Mouse (Mus musculus) kidney, embryonic 15.5 days (tissue): Measurements from ENCODE around the gene Ccdc130. TPM values are rescaled to one million over a fixed set of nuclear protein-coding genes. Genes with fewer than 3 reads are reported as not detected.
"Not testable (repeated sequence)": the region's sequence is repeated elsewhere in the genome, so short reads cannot be mapped to it uniquely, and the experiment has no call there.

Source experiments
- ATAC-seq: fragments of 200-750 bp; cut with Nextera tagmentation; replicated peaks from 2 replicates; pipeline ENCODE4 v1.8.0; 2017; ENCODE audit warnings: moderate TSS enrichment; ENCODE audit not compliant: low FRiP score
- H3K27ac ChIP-seq: fragments of 300-500 bp; sonication (generic); 2 replicates; pipeline ENCODE4 v1.5.1; 2015; ENCODE audit warnings: mild to moderate bottlenecking, inconsistent platforms
- H3K27me3 ChIP-seq: fragments of 300-500 bp; sonication (generic); 2 replicates; pipeline ENCODE4 v1.6.1; 2015; ENCODE audit warnings: inconsistent platforms
- H3K36me3 ChIP-seq: fragments of 300-500 bp; sonication (generic); 2 replicates; pipeline ENCODE4 v1.6.1; 2015; ENCODE audit warnings: inconsistent platforms
- H3K4me1 ChIP-seq: fragments of 300-500 bp; sonication (generic); 2 replicates; pipeline ENCODE4 v1.6.1; 2015; ENCODE audit warnings: inconsistent platforms
- H3K4me2 ChIP-seq: fragments of 300-500 bp; sonication (generic); 2 replicates; pipeline ENCODE4 v1.6.1; 2015; ENCODE audit warnings: moderate library complexity, mild to moderate bottlenecking, inconsistent platforms
- H3K4me3 ChIP-seq: fragments of 300-500 bp; sonication (generic); replicated peaks from 2 replicates; pipeline ENCODE4 v1.5.1; 2015; ENCODE audit warnings: mild to moderate bottlenecking, inconsistent platforms
- H3K9ac ChIP-seq: fragments of 300-500 bp; sonication (generic); 2 replicates; pipeline ENCODE4 v1.6.1; 2015; ENCODE audit warnings: mild to moderate bottlenecking, inconsistent platforms
- H3K9me3 ChIP-seq: fragments of 300-500 bp; sonication (generic); replicated peaks from 2 replicates; pipeline ENCODE4 v1.6.1; 2016; ENCODE audit warnings: inconsistent platforms
- WGBS: fragments of 180-500 bp; shearing (Covaris S2); methylation state at CpG from one replicate; pipeline ENCODE4 v1.1.7; 2015; ENCODE audit warnings: mixed read lengths; 5-methylcytosine and 5-hydroxymethylcytosine counted together
- polyA plus RNA-seq: library from polyadenylated mRNA; unstranded; fragments of >200 nt; fragmentation: Nextera tagmentation; extraction: Ambion mirVana; gene quantifications from 2 replicates; pipeline ENCODE4 v1.2.1, GENCODE M21; 2015

Ccdc130 gene
- polyA plus RNA-seq = 23.0 and 25.9 TPM in 2 replicates

DNA sequence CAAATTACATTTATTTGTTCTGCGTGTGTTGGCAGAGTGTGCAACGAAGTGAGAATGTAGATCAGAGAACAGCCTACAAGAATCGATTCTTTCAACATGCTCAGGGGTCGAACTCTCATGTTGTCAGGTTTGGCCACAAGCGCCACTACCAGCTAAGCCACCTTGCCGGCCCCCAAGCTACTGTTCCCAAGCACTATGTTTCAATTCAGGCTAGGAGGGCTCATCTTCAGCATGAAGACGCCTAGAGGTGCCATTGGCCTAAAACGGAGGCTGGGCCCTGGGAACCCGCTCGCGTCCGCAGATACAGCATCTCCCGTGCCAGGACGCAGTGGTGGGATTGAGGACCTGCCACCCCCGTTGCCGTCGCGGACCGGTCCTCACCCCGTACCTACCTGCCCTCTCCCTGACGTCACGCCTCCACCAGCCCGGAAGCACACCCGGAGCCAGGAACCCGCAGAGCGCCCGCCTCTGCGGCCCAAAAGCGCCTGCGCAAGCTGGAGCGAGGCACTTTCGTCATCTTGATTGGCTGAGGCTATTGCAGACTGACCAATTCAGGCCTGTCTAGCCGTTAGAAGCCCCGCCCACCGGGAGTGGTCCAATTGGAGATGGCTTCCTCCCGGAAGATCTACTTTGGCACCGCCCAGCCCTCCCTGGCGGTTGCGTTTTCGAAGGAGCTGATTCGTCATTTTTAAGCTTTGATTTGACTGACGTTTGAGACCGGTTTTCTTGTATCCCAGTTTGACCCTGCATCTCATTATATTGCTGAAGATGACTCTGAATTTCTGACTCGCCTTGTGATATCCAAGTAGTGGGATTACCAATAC is at the start of gene Ccdc130:
Ccdc130 (minus strand) TSS at position 431 of the 824 bp plus-strand sequence.
- peak within 1 kb of the TSS; percentile 65 for H3K4me2 ChIP-seq
- WGBS = under 1% methylated on average over 44 of the region's 44 CpGs

DNA sequence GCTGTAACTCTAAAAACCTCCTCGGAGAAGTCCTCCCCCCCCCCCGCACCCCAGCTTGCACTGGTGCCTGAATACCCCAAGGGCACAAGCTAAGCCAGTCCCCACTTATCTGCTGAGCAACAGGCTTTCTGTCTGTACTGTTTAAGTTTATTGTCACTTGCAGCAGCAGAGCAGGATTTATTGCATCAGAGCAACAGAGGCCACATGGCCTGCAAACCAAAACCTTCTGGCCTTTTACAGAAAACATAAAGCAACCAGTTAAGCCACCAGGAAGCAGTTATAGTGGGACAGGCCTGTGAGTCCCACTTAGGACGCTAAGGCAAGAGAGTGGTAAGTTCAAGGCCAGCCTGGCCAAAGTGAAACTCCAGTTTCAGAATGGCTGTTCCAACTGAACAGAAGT is 38.2 kb upstream of the Ccdc130 start:
- WGBS = 38% methylated on average over 3 of the region's 3 CpGs
- Histone ChIP-seq H3K9me3 (no peaks in the 10 kb centered on the region), H3K27ac (no peak overlapping the region), H3K4me3 (no peak overlapping the region), H3K36me3 (no peaks in the 10 kb centered on the region), H3K27me3 (no peaks in the 10 kb centered on the region), H3K4me2 (no peak overlapping the region), H3K9ac (no peak overlapping the region), H3K4me1 (no peaks in the 10 kb centered on the region)
- no peak for ATAC-seq

More for the DNA sequence above, at the start of gene Ccdc130:
- ATAC-seq = peak; percentile 100
- Histone ChIP-seq H3K4me1 (peaks cover 9% of the 10 kb centered on the region), H3K9me3 (no peaks in the 10 kb centered on the region), H3K4me3 (peak within 1 kb of the TSS; percentile 81), H3K27me3 (no peaks in the 10 kb centered on the region; the same call in 1 of the 2 replicates), H3K36me3 (peaks cover 26% of the 10 kb centered on the region), H3K9ac (peak within 1 kb of the TSS; percentile 81), H3K27ac (peak within 1 kb of the TSS; percentile 63; the same call in 1 of the 2 replicates)

DNA sequence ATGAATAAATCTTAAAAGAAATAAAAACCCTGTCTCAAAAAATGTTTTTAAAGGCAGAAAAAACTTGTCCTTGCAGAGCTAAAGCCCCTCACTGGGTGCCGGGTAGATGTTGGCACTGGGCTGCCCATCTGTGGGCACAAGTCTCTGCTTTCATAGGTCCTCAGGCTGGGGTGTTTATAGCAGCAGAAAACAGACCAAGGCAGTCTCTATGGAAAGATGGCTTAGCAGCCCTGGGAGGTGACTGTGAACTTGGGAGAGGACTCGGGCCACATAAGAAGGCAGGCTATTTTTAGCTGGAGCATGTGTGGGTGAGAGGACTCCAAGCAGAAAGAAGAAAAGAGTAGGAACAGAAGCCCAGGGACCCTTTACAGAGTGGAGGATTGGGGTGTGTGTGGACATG is 33.8 kb upstream of the Ccdc130 start:
- Histone ChIP-seq H3K27me3 (no peaks in the 10 kb centered on the region), H3K4me1 (no peaks in the 10 kb centered on the region), H3K9ac (no peak overlapping the region), H3K27ac (no peak overlapping the region), H3K4me3 (no peak overlapping the region), H3K4me2 (no peak overlapping the region), H3K9me3 (0 out of 2 replicates have a peak, but pooled peaks cover 2% of the 10 kb centered on the region), H3K36me3 (no peaks in the 10 kb centered on the region)
- WGBS = 75% methylated on average over 2 of the region's 2 CpGs
- no peak for ATAC-seq

DNA sequence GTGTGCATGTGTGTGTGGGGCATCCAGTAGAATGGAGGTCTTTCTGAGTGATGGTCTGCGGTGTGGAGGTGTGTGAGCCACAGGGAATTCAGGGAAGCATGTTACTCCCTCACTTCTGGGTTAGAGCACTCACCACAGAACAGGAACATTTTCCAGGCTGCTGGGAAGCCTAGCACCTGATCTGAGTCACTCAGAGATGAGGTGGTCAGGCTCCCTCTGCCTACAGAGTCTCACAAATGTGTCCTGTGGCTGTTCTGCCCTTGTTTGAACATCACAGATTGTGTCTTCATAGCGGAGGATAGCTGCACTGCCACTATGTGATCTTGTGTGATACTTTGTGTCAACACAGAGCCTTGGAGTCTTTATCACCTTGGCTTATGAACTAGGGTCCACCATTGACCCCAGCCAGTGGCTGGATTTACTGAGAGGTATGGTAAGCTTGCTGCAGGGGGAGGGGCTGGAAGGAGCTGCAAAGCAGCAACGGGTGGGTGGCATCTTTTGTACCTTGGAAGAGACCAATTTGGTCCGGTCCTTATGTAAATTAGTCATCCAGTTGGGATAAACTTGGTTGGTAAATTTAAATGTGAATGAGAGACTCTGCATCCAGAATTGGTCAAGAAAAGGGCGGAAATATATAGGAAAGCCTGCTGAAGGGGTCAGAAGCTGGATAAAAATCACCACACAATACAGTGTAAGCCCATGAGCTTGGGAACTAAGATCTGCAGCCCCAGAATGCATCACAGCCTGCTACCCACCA is 27.0 kb upstream of the Ccdc130 start:
- H3K9me3 ChIP-seq = 0 out of 2 replicates have a peak, but pooled peaks cover 2% of the 10 kb centered on the region
- H3K4me2 ChIP-seq = no peak overlapping the region
- no peaks in the 10 kb centered on the region for H3K27me3 ChIP-seq
- ATAC-seq = no peak
- H3K27ac ChIP-seq = no peak overlapping the region
- no peak overlapping the region for H3K4me3 ChIP-seq
- WGBS = 79% methylated on average over 5 of the region's 5 CpGs
- no peak overlapping the region for H3K9ac ChIP-seq
- no peaks in the 10 kb centered on the region for H3K36me3 ChIP-seq
- no peaks in the 10 kb centered on the region for H3K4me1 ChIP-seq

DNA sequence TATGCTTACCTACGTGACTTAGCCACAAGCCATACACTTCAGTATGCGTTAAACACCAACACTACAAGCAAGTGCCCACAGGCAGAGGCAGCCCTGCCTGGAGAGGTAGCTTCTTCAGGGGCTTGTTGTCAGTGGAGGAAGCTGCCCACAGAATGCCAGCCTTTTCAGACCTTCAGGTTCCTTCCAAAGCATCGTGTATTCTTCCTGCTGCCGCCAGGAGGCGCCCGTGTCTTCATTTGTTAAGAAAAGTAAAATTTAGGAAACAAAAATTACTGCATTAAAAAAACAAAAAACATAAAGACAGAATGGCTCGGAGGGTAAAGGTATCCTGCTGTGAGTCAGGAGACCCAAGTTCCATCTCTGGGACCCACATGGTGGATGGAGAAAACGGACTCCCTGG is 21.5 kb upstream of the Ccdc130 start:
- Histone ChIP-seq H3K27ac (no peak overlapping the region), H3K4me1 (no peaks in the 10 kb centered on the region), H3K4me2 (no peak overlapping the region), H3K36me3 (no peaks in the 10 kb centered on the region), H3K9ac (no peak overlapping the region), H3K4me3 (no peak overlapping the region), H3K9me3 (no peaks in the 10 kb centered on the region), H3K27me3 (no peaks in the 10 kb centered on the region)
- no peak for ATAC-seq
- 23% methylated on average over 8 of the region's 8 CpGs for WGBS

DNA sequence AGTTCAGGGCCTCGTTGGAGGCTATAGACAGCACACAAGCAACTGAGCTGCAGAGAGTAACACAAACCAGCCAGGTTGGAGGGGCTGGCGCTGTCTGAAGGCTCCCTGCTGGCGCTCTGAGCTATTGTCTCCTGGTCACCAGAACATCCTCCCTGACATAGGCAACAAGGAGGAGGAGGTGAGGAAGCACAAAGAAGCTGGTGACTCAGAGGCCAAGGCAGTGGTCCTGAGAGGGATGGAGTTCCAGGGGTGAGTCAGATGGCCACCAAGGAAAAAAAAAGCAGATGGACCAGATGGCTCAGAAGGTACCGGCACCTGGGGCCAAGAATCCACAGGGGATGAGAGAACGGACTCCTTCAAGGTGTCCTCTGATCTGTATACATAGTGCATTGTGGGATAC is 20.9 kb upstream of the Ccdc130 start:
- no peaks in the 10 kb centered on the region for H3K27me3 ChIP-seq
- H3K27ac ChIP-seq = no peak overlapping the region
- no peaks in the 10 kb centered on the region for H3K36me3 ChIP-seq
- H3K4me1 ChIP-seq = no peaks in the 10 kb centered on the region
- H3K9me3 ChIP-seq = no peaks in the 10 kb centered on the region
- no peak overlapping the region for H3K4me3 ChIP-seq
- ATAC-seq = no peak
- H3K9ac ChIP-seq = no peak overlapping the region
- H3K4me2 ChIP-seq = no peak overlapping the region
- 85% methylated on average over 5 of the region's 5 CpGs for WGBS

DNA sequence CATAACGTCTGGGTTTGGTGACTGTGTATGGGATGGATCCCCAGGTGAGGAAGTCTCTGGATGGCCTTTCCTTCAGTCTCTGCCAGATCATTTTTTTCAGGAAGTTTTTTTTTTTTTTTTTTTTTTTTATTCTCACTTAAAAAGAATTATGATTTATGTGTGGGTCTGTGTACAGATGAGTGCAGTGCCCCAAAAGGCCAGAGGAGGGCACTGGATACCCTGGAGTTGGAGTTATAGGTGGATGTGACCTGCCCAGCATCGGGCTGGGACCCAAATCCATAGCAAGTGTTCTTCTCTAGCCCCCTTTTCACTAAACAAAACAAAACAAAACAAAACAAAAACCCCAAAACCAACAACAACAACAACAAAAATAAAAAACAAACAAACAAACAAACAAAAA is 18.7 kb upstream of the Ccdc130 start:
- H3K9ac ChIP-seq = no peak overlapping the region
- H3K4me2 ChIP-seq = no peak overlapping the region
- no peaks in the 10 kb centered on the region for H3K36me3 ChIP-seq
- peaks cover 13% of the 10 kb centered on the region for H3K4me1 ChIP-seq
- 59% methylated on average over 2 of the region's 2 CpGs for WGBS
- H3K4me3 ChIP-seq = no peak overlapping the region
- H3K9me3 ChIP-seq = no peaks in the 10 kb centered on the region
- no peaks in the 10 kb centered on the region for H3K27me3 ChIP-seq
- ATAC-seq = no peak
- H3K27ac ChIP-seq = no peak overlapping the region

DNA sequence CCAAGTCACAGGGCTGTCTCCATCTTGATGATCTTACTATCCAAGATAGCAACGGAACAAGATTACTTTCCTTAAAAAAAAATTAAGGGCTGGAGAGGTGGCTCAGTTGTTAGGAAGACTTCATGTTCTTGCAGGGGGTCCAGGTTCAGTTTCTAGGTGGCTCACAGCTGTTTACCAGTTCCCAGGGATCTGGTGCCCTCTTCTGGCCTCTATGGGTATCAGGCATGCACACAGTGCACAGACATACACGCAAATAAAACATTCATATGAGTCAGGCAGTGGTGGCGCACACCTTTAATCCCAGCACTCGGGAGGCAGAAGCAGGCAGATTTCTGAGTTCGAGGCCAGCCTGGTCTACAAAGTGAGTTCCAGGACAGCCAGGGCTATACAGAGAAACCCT is 15.5 kb upstream of the Ccdc130 start:
- ATAC-seq, H3K9ac ChIP-seq, H3K27me3 ChIP-seq, H3K36me3 ChIP-seq, H3K4me3 ChIP-seq, H3K4me2 ChIP-seq, H3K9me3 ChIP-seq: not testable (repeated sequence)
- 60% methylated on average over 5 of the region's 5 CpGs for WGBS
- Histone ChIP-seq H3K4me1 (peaks cover 17% of the 10 kb centered on the region), H3K27ac (0 out of 2 replicates have a peak overlapping the region, but pooled peaks have one; percentile 77)

DNA sequence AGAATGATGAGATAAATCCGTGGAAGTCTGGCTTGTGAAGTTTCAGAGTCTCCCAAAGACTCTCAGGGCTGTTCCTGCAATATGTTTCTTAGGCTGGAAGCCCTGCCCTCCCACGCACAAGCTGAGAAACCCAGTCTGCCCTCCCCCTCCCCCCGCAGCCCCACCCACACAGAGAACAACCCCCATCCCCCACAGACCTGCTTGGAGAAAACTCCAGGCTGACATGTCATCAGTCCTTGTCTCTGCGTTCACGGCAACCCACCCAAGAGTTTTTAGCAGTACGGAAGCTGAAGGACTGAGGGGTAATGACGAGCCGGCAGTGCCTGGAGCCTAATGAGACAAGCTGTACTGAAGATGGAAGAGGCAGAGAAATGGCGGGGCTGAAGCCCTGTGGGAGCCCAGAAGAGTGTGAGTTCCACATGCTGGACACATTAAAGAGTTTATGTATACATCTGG is 14.5 kb upstream of the Ccdc130 start:
- H3K36me3 ChIP-seq = no peaks in the 10 kb centered on the region
- H3K27ac ChIP-seq = peak overlapping the region; percentile 77
- 0 out of 2 replicates have a peak overlapping the region, but pooled peaks have one; percentile 7 for H3K9ac ChIP-seq
- H3K4me1 ChIP-seq = peaks cover 17% of the 10 kb centered on the region
- H3K4me2 ChIP-seq = peak overlapping the region; percentile 53
- H3K9me3 ChIP-seq = no peaks in the 10 kb centered on the region
- WGBS = 10% methylated on average over 9 of the region's 9 CpGs
- H3K4me3 ChIP-seq = peak overlapping the region; percentile 34
- H3K27me3 ChIP-seq = no peaks in the 10 kb centered on the region
- ATAC-seq = peak; percentile 40

DNA sequence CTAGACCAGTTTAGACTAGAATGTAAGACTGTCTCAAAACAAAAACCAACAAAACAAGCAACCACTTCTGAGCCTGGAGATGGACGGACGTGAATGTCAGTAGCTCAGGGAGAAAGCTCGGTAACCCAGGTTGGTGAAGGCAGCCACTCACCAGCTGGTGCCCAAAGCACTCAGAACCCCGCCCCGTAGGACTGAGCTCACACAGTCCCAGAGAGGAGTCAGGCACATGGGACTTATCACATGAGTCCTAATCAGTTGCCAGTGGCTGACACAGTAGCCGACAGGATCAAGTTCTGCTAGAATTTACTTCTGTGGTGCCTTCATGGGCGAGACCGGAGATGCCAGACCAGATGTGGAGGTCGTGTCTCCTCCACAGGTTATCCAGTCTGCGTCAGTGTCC is 10.6 kb upstream of the Ccdc130 start:
- no peaks in the 10 kb centered on the region for H3K36me3 ChIP-seq
- H3K4me3 ChIP-seq = no peak overlapping the region
- 68% methylated on average over 10 of the region's 10 CpGs for WGBS
- H3K4me2 ChIP-seq = no peak overlapping the region
- H3K27ac ChIP-seq = no peak overlapping the region
- no peaks in the 10 kb centered on the region for H3K27me3 ChIP-seq
- no peak for ATAC-seq
- no peak overlapping the region for H3K9ac ChIP-seq
- no peaks in the 10 kb centered on the region for H3K9me3 ChIP-seq
- H3K4me1 ChIP-seq = peaks cover 25% of the 10 kb centered on the region

DNA sequence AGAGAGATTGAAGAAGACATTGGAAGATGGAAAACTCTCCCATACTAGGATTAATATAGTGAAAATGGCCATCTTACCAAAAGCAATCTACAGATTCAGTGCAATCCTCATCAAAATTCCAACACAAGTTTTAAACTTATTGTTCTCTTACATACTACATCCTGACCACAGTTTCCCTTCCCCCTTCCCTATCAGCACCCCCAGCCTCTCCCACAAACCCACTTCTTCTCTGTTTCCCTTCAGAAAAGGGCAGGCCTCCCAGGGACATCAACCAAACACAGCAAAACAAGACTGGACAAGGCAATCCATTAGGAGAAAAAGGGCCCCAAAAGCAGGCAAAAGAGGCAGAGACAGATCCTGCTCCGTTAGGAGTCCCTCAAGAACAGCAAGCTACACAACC is 6.3 kb upstream of the Ccdc130 start:
- Histone ChIP-seq H3K4me2 (no peak overlapping the region), H3K27ac (no peak overlapping the region), H3K9me3 (no peaks in the 10 kb centered on the region), H3K9ac (no peak overlapping the region), H3K4me1 (peaks cover 8% of the 10 kb centered on the region; the same call in 1 of the 2 replicates), H3K27me3 (no peaks in the 10 kb centered on the region; the same call in 1 of the 2 replicates), H3K4me3 (no peak overlapping the region), H3K36me3 (no peaks in the 10 kb centered on the region)
- no peak for ATAC-seq
- 71% methylated on average over 1 of the region's 1 CpGs for WGBS

DNA sequence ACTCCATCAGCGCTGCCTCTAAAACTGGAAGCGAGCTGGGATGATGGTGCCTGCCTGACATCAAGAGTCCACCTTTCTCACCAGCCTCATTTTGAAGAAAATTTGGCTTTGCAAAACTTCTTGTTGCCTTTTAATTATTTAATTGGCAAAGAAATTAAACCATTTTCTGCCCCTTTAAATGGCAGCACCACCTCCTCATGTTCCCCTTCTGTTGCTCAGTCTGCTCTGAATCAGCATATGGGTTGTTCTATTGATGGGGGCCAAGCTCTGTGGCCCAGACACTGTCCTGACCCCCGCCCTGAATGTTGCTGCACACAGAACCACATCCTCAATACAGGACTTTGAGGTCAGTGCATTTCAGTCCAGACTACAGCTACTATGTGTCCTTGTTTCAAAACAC is 3.8 kb upstream of the Ccdc130 start:
- Histone ChIP-seq H3K4me1 (peaks cover 16% of the 10 kb centered on the region), H3K36me3 (no peaks in the 10 kb centered on the region), H3K27me3 (no peaks in the 10 kb centered on the region; the same call in 1 of the 2 replicates), H3K9me3 (no peaks in the 10 kb centered on the region), H3K9ac (no peak overlapping the region), H3K27ac (no peak overlapping the region), H3K4me3 (no peak overlapping the region), H3K4me2 (no peak overlapping the region)
- 83% methylated on average over 3 of the region's 3 CpGs for WGBS
- ATAC-seq = no peak
